Mouse (Mus musculus) T-helper 1 cell (primary cell): ENCODE data around the gene Gm17387.
"Not testable (repeated sequence)": the region's sequence is repeated elsewhere in the genome, so short reads cannot be mapped to it uniquely, and the experiment has no call there.

Experiments
- in situ Hi-C: fragments of 300-600 bp; cut with MboI, MseI; formaldehyde crosslinking; loops from one replicate; pipeline ENCODE4 v1.15.1; 2025; ENCODE audit warnings: high pct_unique_total_duplicates

Gene Gm17387

GRCm38 (mm10) chr7:141016707-141017697, 11.9 kb upstream of the Gm17387 start:
- in situ Hi-C loops = no loop called here

DNA sequence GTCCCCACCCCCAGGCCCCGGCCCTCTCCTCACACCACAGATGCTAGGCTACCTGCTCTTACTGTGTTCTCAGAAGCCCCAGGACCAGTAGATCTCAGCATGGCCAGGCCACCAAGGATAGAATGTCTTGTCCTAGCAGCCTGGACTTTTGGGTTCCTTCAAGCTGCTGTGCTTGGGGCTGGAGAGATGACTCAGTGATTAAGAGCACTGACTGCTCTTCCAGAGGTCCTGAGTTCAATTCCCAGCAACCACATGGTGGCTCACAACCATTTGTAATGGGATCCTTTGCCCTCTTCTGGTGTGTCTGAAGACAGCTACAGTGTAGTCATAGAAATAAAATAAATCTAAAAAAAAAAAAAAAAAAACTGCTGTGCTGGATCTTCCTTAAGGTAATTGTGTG, 11.1 kb upstream of the Gm17387 start, which contains the start of gene Ifitm6:
Gene Ifitm6 (minus strand): TSS at position 101 of the 400 bp plus-strand sequence.
- in situ Hi-C loops = not testable (repeated sequence)

GRCm38 (mm10) chr7:141019028-141019427, 9.9 kb upstream of the Gm17387 start:
- in situ Hi-C loops = no loop called here

DNA sequence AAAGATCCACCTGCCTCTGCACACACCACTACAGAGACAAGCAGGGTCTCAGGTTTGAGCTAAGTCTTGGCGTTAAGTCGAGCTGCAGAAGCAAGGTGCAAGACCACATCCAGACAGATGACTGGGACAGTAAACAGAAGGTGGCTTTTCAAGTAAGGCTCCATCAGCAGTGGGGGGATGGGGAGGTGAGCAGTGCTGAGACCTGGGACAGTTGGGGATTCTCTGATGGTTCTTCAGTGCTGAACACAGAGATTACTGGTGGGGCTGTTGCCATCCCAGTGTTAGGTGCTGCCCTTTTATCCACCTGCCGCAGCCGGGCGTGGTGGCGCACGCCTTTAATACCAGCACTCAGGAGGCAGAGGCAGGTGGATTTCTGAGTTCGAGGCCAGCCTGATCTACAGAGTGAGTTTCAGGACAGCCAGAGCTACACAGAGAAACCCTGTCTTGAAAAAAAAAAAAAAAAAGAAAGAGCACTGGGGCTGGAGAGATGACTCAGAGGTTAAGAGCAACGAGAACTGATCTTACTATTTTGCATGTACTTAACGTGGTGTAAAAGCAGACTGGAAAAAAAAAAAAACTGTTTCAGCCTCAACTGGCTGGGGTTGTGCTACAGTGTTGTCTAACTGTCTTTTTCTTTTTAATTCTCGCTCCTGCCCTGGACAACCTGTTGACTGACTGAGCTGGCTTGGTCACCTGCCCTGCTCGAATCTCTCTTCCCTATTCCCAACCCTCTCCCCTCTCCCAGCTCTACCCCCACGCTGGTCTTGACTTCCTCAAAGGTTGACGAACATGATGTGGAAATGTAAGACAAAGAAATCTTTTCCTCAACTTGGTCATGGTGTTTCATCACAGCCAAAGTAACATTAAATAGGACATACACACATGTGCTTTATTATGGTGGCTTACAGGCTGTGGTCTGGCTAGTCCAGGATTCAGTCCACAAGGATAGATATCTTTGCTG, 7.2 kb upstream of the Gm17387 start:
- in situ Hi-C loops = no loop called here

DNA sequence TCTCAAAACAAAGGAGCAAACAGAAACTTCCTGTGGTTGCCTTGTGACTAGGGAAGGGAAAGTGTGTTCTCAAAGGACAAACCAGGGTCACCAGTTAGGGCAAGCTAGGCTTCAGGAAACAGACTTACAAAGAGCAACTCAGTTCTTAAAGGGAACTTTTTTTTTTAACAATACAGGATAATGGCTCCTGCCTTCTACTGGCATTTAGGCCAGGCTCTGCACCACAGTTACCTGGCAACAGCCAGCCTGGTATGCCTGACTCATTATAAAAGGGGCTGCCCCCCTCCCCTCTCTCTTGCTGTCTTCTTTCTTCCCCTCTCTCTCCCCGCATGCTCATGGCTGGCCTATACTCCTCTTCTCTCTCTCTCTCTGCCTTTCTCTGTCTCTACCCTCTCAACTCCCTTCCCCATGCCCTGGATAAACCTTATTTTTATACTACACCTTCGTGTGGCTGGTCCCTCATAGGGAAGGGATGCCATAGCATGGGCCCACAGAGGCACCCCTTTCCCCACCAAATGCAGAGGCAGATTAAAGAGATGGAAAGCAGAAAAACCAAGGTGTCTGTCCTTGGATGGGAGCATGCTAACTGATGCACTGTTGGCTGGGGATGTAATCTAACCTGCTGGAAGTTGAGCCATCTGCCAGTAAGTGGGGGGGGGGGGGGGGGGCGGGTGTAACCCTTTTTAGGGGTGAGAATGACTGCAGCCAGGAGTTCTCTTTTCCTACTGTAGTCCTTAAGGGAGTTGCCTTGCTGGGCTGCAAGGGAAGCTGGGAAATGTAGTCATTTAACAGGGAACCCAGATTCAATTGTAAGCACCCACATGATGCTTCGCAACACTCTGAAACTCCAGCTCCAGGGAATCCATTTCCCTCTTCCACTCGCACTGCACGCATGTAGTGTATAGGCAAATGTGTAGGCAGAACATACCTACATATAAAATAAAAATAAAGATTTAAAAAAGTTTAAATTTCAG, 3.8 kb upstream of the Gm17387 start:
- in situ Hi-C loops = no loop called here

DNA sequence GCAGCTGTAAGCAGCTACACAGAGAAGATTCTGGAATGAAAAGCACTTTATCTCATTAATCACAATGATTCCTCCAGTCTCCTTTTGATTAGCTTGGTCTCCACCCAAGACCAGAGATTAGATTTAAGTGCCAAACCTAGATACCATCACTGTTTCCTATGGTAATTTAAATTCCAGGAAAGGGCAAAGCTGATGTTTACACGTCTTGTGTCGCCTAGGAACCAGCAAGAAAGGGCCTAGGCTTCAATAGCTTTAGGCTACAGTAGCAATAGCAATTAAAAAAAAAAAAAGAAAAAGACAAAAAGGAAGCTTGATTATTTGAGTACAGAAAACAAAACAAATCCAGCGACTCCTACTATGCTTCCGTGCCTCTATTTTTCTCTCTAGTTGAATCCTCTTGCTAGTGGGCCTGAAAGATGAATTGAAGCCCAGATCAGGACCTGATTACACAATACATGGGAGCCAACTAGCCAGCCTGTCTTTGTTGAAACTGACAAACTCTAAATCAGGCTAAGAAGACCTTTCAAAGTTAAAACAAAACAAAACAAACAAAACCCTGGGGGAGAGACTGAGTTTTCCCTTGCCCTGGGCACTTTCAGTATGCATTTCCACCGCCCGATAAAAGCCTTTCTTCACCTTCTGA, 2.7 kb upstream of the Gm17387 start:
- in situ Hi-C loops = no loop called here

- in situ Hi-C loops = no loop called here
These were observed 2.2 kb upstream of the Gm17387 start for GRCm38 (mm10) chr7:141026740-141027098.

DNA sequence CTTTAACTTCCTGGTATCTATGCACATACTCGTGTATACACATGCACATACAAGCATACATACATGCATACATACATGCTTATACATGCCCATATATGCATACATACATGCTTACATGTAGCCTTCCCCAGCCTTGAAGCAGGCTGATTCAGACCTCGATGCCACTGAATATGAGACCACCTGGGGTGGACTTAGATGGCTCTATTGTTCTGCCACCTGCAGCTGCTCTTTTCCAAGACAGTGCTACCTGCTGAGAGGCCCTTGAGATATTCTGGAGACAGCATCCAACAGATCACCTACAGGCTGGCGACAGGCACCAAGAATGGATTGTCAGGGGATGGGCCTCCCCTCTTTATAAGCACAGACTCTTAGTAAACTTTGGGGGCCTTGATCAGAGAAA, 1.5 kb downstream of the Gm17387 start:
- in situ Hi-C loops = no loop called here

DNA sequence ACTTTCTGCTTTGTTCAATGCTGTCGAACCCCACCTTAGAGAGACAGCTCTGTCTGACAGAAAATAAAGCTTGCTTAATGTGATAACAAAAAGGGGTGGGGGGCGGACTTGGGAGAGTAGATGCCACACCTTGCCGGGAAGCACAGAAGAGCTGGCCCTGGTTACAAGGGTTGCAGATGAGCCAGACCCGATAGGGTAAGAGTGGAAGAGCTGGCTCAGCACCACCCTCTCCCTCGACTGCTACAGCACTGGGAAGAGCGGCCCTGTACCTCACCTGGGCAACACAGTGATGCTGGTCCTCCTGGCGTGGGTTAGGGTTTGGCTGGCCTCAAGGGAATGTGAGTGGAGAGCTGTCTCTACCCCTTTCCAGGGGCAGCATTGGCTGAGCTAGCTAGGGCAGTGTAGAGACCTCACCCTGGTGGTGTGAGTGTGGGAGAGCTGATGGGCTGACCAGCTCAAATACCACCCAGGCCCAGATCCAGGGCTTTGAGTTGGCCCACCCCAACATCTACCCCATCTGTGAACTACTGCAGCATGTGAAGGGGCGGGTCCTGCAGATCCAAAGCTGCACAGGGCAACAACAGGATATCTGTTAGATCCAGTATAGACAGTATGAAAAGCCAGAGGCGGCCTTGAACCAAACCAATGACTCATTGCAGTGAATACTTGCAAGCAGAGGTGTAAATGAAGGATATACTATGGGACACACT, 3.7 kb downstream of the Gm17387 start:
- in situ Hi-C loops = no loop called here

DNA sequence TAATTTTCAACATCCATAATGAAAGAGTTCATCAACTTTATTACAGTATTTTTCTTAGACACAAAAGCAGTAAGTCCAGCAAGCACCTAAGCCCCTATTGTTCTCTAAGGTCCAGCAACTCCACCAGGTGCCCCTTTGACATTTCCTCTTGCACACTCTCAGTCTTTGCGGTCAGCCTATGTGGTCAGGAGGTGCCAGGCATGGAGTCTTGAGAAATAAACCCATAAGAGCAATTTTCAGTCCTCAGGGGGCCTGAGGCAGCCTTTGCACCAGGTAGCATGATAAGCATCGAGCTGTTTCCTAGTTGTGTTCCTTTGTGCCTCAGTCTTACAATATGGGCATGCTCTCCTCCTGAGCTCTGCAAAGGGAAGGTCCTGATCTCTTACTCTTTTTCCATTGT, 7.7 kb downstream of the Gm17387 start:
- in situ Hi-C loops = not testable (repeated sequence)

DNA sequence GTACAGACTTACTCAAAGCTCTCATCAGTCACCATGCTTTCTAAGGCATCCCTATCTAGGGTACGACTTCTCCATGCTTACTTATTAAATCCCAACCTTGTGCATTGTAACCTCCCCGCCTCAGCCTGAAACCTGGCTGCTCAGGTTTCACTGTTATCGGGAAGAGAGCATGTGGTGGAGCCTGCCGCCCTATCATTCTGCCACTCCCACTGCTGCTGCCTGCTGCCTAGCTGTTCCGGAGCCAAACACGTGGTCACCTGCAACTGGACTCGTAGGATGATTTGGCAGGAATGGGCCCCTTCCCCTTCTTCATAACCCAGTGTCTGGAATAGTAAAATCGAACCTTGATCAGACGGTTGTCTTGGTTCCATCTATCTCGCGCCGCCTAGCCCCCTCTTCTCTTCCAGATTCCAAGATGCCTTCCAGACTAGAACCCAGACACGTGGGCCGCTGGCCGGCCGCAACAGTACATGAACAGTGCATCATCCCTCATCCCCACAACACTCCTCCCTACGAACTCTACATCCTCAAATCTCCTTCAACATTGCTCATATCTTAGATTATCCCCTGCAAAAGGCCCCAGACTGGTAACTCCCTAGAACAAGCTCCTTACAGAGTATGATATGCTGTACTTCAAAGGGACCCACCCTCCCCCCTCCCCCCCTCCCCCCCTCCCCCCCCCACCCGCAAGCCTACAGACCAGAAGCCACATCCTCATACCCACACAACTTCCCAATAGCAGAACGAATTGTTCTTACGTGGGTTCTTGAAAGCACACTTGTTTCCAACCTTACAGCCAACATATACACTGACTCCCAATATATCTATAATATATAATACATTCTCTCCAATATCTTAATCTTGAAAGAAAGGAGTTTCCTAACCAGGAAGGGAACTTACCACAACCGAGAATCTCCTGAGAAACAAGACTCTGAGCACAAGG, 9.4 kb downstream of the Gm17387 start:
- in situ Hi-C loops = no loop called here

DNA sequence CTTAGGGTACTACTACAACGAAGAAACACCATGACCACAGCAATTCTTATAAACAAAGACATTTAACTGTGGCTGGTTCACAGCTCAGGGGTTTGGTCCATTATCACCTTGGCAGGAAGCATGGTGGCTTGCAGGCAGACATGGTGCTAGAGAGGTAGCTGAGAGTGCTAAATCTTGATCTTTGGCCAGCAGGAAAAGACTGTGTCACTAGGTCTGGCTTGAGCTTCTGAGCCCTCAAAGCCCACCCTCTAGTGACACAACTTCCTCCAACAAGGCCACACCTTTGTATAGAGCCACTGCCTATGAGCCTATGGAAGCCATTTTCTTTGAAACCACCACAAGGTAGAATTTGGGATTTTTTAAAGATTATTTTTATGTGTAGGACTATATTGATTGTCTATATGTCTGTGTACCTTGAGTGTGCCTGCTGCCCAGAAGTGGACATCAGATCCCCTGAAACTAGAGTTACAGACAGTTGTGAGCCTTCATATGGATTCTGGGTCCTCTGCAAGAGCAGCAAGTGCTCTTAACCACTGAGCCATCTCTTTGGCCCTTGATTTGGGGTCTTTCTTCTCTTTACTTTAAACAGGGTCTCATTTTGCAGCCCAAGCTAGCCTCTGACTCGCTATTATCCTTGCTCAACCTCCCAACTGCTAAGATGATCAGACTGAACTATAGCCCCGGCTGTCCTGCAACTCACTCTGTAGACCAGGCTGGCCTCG, 10.6 kb downstream of the Gm17387 start:
- in situ Hi-C loops = no loop called here

DNA sequence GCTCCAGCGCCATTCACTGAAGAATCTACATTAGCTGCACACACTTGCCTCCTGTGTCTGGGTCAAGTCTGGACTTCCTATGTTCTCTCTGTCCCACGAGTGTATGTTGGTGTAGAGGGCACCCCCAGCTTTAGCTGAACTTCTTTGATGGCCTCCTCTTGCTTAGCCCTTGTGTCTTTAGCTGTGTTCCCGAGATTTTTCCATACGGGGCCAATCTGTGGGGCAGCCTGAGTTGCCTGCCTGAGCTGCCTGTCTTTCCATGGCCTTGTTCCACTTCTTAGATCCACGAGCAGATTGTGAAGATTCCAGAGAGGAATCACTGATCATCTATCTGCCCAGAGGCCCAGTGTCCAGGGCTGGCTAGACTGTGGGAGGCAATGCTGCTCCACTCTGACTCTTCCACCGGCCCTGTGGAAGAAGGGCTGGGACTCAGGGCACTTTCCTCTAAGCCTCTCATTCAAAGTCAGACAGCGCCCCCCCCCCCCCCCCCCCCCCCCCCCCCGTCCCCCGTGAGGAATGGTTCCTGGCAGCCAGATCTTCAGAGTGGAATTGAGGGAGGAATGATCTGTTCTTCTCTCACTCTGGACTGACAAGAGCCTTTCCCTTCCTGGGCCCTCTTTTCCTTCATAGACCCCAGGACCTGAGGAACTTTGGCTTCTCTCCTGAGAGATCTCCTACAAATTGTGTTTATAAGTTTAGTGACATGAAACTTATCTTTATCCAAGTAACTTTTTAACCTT, 12.1 kb downstream of the Gm17387 start:
- in situ Hi-C loops = no loop called here

- in situ Hi-C loops = no loop called here
These were observed 12.7 kb downstream of the Gm17387 start for GRCm38 (mm10) chr7:141041661-141042060.

DNA sequence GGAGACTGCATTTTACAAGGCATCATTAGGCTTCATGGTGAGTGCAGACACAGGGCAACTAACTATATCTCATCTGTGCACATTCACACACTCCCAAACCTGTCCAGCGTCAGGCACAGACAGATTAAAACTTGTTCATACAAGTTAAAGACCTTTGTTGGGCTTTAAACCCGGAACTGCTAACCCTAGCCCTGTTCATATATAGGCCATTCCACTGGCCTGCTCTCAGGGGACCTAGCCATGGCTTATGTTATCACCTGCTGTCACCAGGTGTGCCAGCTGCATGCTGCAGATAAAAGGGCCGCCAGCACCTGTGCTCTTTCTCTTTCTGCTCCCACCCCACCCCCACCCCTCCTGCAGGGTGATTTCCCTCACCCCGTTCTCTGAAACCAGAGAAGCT, 13.6 kb downstream of the Gm17387 start:
- in situ Hi-C loops = no loop called here

- in situ Hi-C loops = loop anchor here (5.0 kb wide), 2 partner anchors 35 to 90 kb away; partner anchors contain the start of genes Gm45717, Ifitm2 and Ifitm3
These were observed 18.1 kb downstream of the Gm17387 start for GRCm38 (mm10) chr7:141046931-141047580.
